Mouse (Mus musculus): Measurements from ENCODE around the gene Rnf227. TPM values are rescaled to one million over a fixed set of nuclear protein-coding genes. Genes with fewer than 3 reads are reported as not detected.

Rnf227 gene
- polyA plus RNA-seq, 1 experiment from 2014 or later, result 23.7 TPM

DNA sequence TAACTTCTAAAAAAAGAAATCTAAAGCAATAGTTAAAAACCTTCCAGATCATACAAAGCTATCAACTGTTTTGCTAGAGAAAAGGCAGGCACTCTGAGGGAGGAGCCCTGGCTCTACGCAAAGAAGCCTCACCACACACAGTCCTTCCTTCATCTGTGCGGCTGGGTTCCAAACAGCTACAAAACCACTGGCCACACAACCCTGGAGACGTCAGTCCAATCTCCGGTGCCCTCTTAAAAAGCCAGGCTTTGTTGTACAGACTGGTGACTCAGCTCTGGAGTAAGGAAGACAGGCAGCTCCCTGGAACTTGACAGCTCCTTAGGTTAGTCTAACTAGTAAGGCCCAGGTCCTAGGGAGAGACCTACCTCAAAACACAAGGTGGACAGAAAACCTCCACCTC is 35.4 kb downstream of the Rnf227 start:
- WGBS, result 90% methylated on average over 4 of the region's 4 CpGs
- no peaks in the 10 kb centered on the region for H3K4me1 ChIP-seq (ENCODE audit: control insufficient read depth, insufficient read depth, low read length)
- DNase-seq (ENCODE audit: low spot score), result no peak
- no peak overlapping the region for H3K9ac ChIP-seq (replicated peaks; ENCODE audit: low read length)
- H3K9me3 ChIP-seq (replicated peaks; ENCODE audit: control insufficient read depth, low read length), result no peaks in the 10 kb centered on the region
- no peak overlapping the region for H3K4me2 ChIP-seq (ENCODE audit: low read depth, low read length)
- H3K27me3 ChIP-seq (ENCODE audit: control insufficient read depth, insufficient read depth, low read length), result no peaks in the 10 kb centered on the region
- H3K27ac ChIP-seq (replicated peaks; ENCODE audit: low read depth, low read length), result no peak overlapping the region
- no peak overlapping the region for H3K4me3 ChIP-seq (ENCODE audit: low read depth, low read length)
- no peak for ATAC-seq (replicated peaks; ENCODE audit: insufficient number of reproducible peaks, low FRiP score, low TSS enrichment, low read depth)
- H3K36me3 ChIP-seq (replicated peaks; ENCODE audit: control insufficient read depth, insufficient read depth, low read depth, low read length), result no peaks in the 10 kb centered on the region; the same call in 1 of the 2 replicates

DNA sequence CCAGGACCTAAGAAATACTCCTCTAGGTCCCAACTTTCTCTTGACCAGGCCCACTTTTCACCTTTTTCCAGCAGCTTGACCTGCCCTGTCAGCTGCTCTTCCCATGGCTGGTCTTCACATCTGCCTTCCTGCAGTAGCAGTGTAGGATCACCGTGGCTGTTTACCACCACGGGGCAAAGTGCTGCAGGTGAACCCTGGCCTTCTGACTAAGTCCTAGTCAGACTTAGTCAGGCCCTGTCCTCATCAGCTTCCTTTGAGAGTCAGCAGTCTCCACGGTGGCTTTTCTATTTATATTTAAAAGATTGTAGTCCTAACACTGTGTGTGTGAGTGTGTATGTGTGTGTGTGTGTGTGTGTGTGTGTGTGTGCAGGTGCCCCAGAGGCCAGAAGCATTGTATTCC is 37.5 kb downstream of the Rnf227 start:
- WGBS, result 72% methylated on average over 3 of the region's 3 CpGs
- Histone ChIP-seq H3K4me3 (ENCODE audit: low read depth, low read length) (no peak overlapping the region), H3K27ac (replicated peaks; ENCODE audit: low read depth, low read length) (no peak overlapping the region), H3K36me3 (replicated peaks; ENCODE audit: control insufficient read depth, insufficient read depth, low read depth, low read length) (no peaks in the 10 kb centered on the region; the same call in 1 of the 2 replicates), H3K4me2 (ENCODE audit: low read depth, low read length) (no peak overlapping the region), H3K9ac (replicated peaks; ENCODE audit: low read length) (no peak overlapping the region), H3K27me3 (ENCODE audit: control insufficient read depth, insufficient read depth, low read length) (no peaks in the 10 kb centered on the region), H3K4me1 (ENCODE audit: control insufficient read depth, insufficient read depth, low read length) (no peaks in the 10 kb centered on the region), H3K9me3 (replicated peaks; ENCODE audit: control insufficient read depth, low read length) (no peaks in the 10 kb centered on the region)
- no peak for DNase-seq (ENCODE audit: low spot score)
- no peak for ATAC-seq (replicated peaks; ENCODE audit: insufficient number of reproducible peaks, low FRiP score, low TSS enrichment, low read depth)

DNA sequence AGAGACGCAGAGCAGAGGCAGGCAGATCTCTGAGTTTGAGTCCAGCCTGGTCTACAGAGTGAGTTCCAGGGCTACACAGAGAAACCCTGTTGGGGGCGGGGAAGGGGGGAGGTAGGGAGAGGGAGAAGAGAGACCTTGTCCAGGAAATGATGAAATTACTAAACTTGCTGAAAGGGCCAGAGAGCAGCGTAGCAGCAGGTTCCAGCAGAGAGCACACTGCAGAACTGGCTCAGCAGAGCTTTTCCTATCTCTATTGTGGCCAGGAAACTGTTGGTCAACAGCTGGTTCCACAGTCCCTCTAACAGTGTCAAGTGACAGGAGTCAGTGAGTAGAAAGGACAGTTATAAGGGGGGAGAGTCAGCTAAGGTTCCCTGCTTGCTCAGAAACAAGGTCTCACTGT is 39.3 kb downstream of the Rnf227 start:
- no peak overlapping the region for H3K9ac ChIP-seq (replicated peaks; ENCODE audit: low read length)
- no peaks in the 10 kb centered on the region for H3K27me3 ChIP-seq (ENCODE audit: control insufficient read depth, insufficient read depth, low read length)
- no peaks in the 10 kb centered on the region for H3K4me1 ChIP-seq (ENCODE audit: control insufficient read depth, insufficient read depth, low read length)
- ATAC-seq (replicated peaks; ENCODE audit: insufficient number of reproducible peaks, low FRiP score, low TSS enrichment, low read depth), result no peak
- no peak overlapping the region for H3K4me2 ChIP-seq (ENCODE audit: low read depth, low read length)
- H3K4me3 ChIP-seq (ENCODE audit: low read depth, low read length), result no peak overlapping the region
- no peaks in the 10 kb centered on the region for H3K9me3 ChIP-seq (replicated peaks; ENCODE audit: control insufficient read depth, low read length)
- H3K36me3 ChIP-seq (replicated peaks; ENCODE audit: control insufficient read depth, insufficient read depth, low read depth, low read length), result no peaks in the 10 kb centered on the region
- 83% methylated on average over 3 of the region's 3 CpGs for WGBS
- no peak for DNase-seq (ENCODE audit: low spot score)
- no peak overlapping the region for H3K27ac ChIP-seq (replicated peaks; ENCODE audit: low read depth, low read length)

DNA sequence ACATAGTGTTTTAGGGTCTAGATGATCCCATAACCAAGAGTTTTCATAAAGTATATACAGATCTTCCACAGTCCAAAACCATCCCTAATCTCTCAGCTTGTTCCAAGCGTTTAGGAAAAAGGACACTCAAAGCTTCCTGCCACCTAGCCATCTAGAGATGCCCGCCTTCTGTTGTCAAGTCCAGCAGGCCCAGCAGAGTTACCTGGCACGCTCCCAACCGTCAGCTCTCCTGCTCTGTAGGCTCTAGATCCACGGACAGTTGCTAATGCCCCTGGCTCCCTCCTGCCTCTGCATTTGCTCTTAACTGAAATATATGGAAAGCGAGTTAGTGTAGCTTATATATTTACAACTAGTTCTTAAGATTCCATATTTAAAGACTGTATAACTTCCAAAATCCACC is 41.1 kb downstream of the Rnf227 start:
- Histone ChIP-seq H3K27me3 (ENCODE audit: control insufficient read depth, insufficient read depth, low read length) (no peaks in the 10 kb centered on the region), H3K9ac (replicated peaks; ENCODE audit: low read length) (no peak overlapping the region), H3K4me1 (ENCODE audit: control insufficient read depth, insufficient read depth, low read length) (no peaks in the 10 kb centered on the region), H3K36me3 (replicated peaks; ENCODE audit: control insufficient read depth, insufficient read depth, low read depth, low read length) (no peaks in the 10 kb centered on the region), H3K9me3 (replicated peaks; ENCODE audit: control insufficient read depth, low read length) (no peaks in the 10 kb centered on the region), H3K4me2 (ENCODE audit: low read depth, low read length) (no peak overlapping the region), H3K4me3 (ENCODE audit: low read depth, low read length) (no peak overlapping the region), H3K27ac (replicated peaks; ENCODE audit: low read depth, low read length) (no peak overlapping the region)
- no peak for DNase-seq (ENCODE audit: low spot score)
- 81% methylated on average over 6 of the region's 6 CpGs for WGBS
- no peak for ATAC-seq (replicated peaks; ENCODE audit: insufficient number of reproducible peaks, low FRiP score, low TSS enrichment, low read depth)

- H3K4me3 ChIP-seq (ENCODE audit: low read depth, low read length), result no peak overlapping the region
- H3K4me1 ChIP-seq (ENCODE audit: control insufficient read depth, insufficient read depth, low read length), result no peaks in the 10 kb centered on the region
- 64% methylated on average over 10 of the region's 10 CpGs for WGBS
- H3K36me3 ChIP-seq (replicated peaks; ENCODE audit: control insufficient read depth, insufficient read depth, low read depth, low read length), result no peaks in the 10 kb centered on the region
- H3K4me2 ChIP-seq (ENCODE audit: low read depth, low read length), result no peak overlapping the region
- no peak overlapping the region for H3K9ac ChIP-seq (replicated peaks; ENCODE audit: low read length)
- DNase-seq (ENCODE audit: low spot score) (no peak), ATAC-seq (replicated peaks; ENCODE audit: insufficient number of reproducible peaks, low FRiP score, low TSS enrichment, low read depth) (no peak)
- H3K27ac ChIP-seq (replicated peaks; ENCODE audit: low read depth, low read length), result no peak overlapping the region
- no peaks in the 10 kb centered on the region for H3K27me3 ChIP-seq (ENCODE audit: control insufficient read depth, insufficient read depth, low read length)
- no peaks in the 10 kb centered on the region for H3K9me3 ChIP-seq (replicated peaks; ENCODE audit: control insufficient read depth, low read length)
These were observed 42.3 kb downstream of the Rnf227 start for GRCm38 (mm10) chr11:69382478-69383105.

- no peaks in the 10 kb centered on the region for H3K36me3 ChIP-seq (replicated peaks; ENCODE audit: control insufficient read depth, insufficient read depth, low read depth, low read length)
- DNase-seq (ENCODE audit: low spot score) (no peak), ATAC-seq (replicated peaks; ENCODE audit: insufficient number of reproducible peaks, low FRiP score, low TSS enrichment, low read depth) (no peak)
- no peak overlapping the region for H3K4me2 ChIP-seq (ENCODE audit: low read depth, low read length)
- no peak overlapping the region for H3K4me3 ChIP-seq (ENCODE audit: low read depth, low read length)
- 78% methylated on average over 6 of the region's 6 CpGs for WGBS
- H3K9me3 ChIP-seq (replicated peaks; ENCODE audit: control insufficient read depth, low read length), result no peaks in the 10 kb centered on the region
- no peak overlapping the region for H3K27ac ChIP-seq (replicated peaks; ENCODE audit: low read depth, low read length)
- no peaks in the 10 kb centered on the region for H3K27me3 ChIP-seq (ENCODE audit: control insufficient read depth, insufficient read depth, low read length)
- H3K9ac ChIP-seq (replicated peaks; ENCODE audit: low read length), result no peak overlapping the region
- no peaks in the 10 kb centered on the region; the same call in 1 of the 2 replicates for H3K4me1 ChIP-seq (ENCODE audit: control insufficient read depth, insufficient read depth, low read length)
These were observed 44.7 kb downstream of the Rnf227 start for GRCm38 (mm10) chr11:69384979-69385378.

DNA sequence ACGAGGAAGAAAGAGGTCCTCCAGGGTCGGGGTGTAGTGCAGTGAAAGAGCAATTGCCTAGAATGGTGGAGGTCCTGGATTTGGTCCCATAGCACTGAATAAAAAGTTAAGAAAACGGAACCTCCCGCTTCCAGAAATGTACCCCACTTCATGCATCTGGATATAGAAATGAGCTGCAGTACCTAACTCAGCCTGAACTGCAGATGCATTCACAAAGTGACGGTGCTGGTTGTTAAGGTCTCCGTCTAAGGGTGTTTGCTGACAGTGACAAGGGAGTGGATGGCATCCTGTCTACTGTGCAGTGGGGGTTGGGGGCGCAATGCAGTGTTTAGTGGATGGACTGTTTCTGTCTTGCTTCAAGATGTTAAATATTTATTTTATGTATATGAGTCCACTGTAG is 46.5 kb downstream of the Rnf227 start:
- Histone ChIP-seq H3K9ac (replicated peaks; ENCODE audit: low read length) (no peak overlapping the region), H3K4me2 (ENCODE audit: low read depth, low read length) (no peak overlapping the region), H3K4me1 (ENCODE audit: control insufficient read depth, insufficient read depth, low read length) (no peaks in the 10 kb centered on the region; the same call in 1 of the 2 replicates), H3K27me3 (ENCODE audit: control insufficient read depth, insufficient read depth, low read length) (no peaks in the 10 kb centered on the region), H3K27ac (replicated peaks; ENCODE audit: low read depth, low read length) (no peak overlapping the region), H3K9me3 (replicated peaks; ENCODE audit: control insufficient read depth, low read length) (no peaks in the 10 kb centered on the region), H3K36me3 (replicated peaks; ENCODE audit: control insufficient read depth, insufficient read depth, low read depth, low read length) (no peaks in the 10 kb centered on the region), H3K4me3 (ENCODE audit: low read depth, low read length) (no peak overlapping the region)
- no peak for ATAC-seq (replicated peaks; ENCODE audit: insufficient number of reproducible peaks, low FRiP score, low TSS enrichment, low read depth)
- DNase-seq (ENCODE audit: low spot score), result no peak
- WGBS, result 80% methylated on average over 7 of the region's 7 CpGs

- Histone ChIP-seq H3K9ac (replicated peaks; ENCODE audit: low read length) (no peak overlapping the region), H3K27me3 (ENCODE audit: control insufficient read depth, insufficient read depth, low read length) (no peaks in the 10 kb centered on the region), H3K36me3 (replicated peaks; ENCODE audit: control insufficient read depth, insufficient read depth, low read depth, low read length) (no peaks in the 10 kb centered on the region), H3K9me3 (replicated peaks; ENCODE audit: control insufficient read depth, low read length) (no peaks in the 10 kb centered on the region), H3K4me3 (ENCODE audit: low read depth, low read length) (no peak overlapping the region), H3K4me2 (ENCODE audit: low read depth, low read length) (no peak overlapping the region), H3K27ac (replicated peaks; ENCODE audit: low read depth, low read length) (no peak overlapping the region), H3K4me1 (ENCODE audit: control insufficient read depth, insufficient read depth, low read length) (no peaks in the 10 kb centered on the region; the same call in 1 of the 2 replicates)
- ATAC-seq (replicated peaks; ENCODE audit: insufficient number of reproducible peaks, low FRiP score, low TSS enrichment, low read depth), result no peak
- 97% methylated on average over 4 of the region's 4 CpGs for WGBS
- DNase-seq (ENCODE audit: low spot score), result no peak
These were observed 48.4 kb downstream of the Rnf227 start for GRCm38 (mm10) chr11:69388680-69389079.

All from embryonic facial prominence, embryonic 11.5 days (tissue).